Mouse (Mus musculus): ENCODE measurements around the gene Tatdn2.

DNA sequence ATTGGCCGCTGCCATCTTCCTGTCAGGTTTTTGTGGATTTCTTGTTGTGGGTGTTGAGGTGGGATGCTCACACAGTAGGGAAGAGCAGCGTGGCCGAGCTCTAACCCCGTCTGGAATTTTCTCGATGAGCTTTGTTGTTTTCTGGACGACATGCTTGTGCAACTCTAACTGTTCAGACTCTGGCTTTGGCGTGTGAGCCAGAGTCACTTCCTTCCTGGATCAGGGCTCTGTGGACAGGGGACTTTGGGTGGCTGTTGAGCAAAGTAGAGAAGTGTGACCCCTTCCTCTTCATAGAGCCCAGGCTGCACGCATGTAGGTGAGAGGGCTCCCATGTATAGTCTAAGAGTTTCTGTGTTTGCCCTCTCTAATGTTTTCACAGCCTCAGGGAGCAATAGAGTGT lies 42.7 kb upstream of the Tatdn2 start:
- no peak for TF ChIP-seq CTCF (IDR thresholded peaks at IDR 0.05; ENCODE audit: borderline replicate concordance, insufficient read depth, low read depth, low read length)
- no peak for TF ChIP-seq POLR2A (IDR thresholded peaks at IDR 0.05; ENCODE audit: borderline replicate concordance, insufficient read depth, low read length)
